Mouse (Mus musculus) CH12.LX (cell line): ENCODE measurements around the gene Gpr108.

Experiments
- CTCF ChIP-seq, 2 experiments: IDR thresholded peaks in 1 of 2; conservative IDR thresholded peaks in 1 of 2; 2 replicates each; pipeline ENCODE4 v1.5.1; 2011 to 2012; ENCODE audit warnings: low read depth in 2 of 2, low read length in 2 of 2, improper control_type of control experiment in 1 of 2, inconsistent platforms in 1 of 2, mild to moderate bottlenecking in 1 of 2, moderate library complexity in 1 of 2
- EP300 ChIP-seq: IDR thresholded peaks from 2 replicates; pipeline ENCODE4 v1.6.1; 2011; ENCODE audit warnings: low read length, improper control_type of control experiment
- HCFC1 ChIP-seq: IDR thresholded peaks from 2 replicates; pipeline ENCODE4 v1.6.1; 2012; ENCODE audit warnings: low read depth, mild to moderate bottlenecking, inconsistent platforms, low read length, improper control_type of control experiment
- POLR2A ChIP-seq: IDR thresholded peaks from 2 replicates; pipeline ENCODE4 v1.6.1; 2011; ENCODE audit warnings: low read depth, mild to moderate bottlenecking, improper control_type of control experiment, low read length
- ZC3H11A ChIP-seq: IDR thresholded peaks from 2 replicates; pipeline ENCODE4 v1.6.1; 2012; ENCODE audit warnings: low read depth, mild to moderate bottlenecking, inconsistent platforms, low read length, improper control_type of control experiment
- ZMIZ1 ChIP-seq: IDR thresholded peaks from 2 replicates; pipeline ENCODE4 v1.6.1; 2012; ENCODE audit warnings: low read depth, mild to moderate bottlenecking, inconsistent platforms, low read length, improper control_type of control experiment

DNA sequence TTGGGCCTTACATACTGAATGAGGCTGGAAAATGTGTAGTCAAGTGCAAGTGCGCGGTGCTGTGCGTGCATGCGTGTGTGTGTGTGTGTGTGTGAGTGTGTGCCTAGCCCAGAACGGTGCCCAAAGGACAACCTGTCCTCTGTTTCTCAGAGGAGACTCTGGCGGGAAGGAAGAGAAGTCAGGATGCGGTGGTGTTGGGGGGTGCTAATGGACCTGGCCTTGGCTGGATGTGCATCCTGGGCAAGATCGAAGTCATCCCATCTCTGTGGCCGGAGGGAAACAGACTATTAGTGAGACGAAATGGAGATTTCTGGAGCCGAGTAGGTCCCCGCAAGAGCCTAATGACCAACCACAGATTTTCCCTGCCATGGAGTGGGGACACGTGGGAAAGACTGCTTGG lies 525 bp upstream of the Gpr108 start:
- TF ChIP-seq CTCF (conservative IDR thresholded peaks at IDR 0.05 in 1 of 2, IDR thresholded peaks at IDR 0.05 in 1 of 2; ENCODE audit: low read depth in 2 of 2, low read length in 2 of 2) (no peak), ZC3H11A (no peak), HCFC1 (no peak), ZMIZ1 (no peak), EP300 (no peak), POLR2A (no peak)
